Mouse (Mus musculus) ovary, postnatal 10 days (tissue): Measurements from ENCODE around the gene Fbxo28.
A peak's percentile ranks its signal among the peaks of the same experiment; 100 is the strongest.

Experiments
- DNase-seq: peaks from one replicate; pipeline ENCODE4 v3.0.0; 2022; ENCODE audit warnings: low spot score

The Fbxo28 gene

DNA sequence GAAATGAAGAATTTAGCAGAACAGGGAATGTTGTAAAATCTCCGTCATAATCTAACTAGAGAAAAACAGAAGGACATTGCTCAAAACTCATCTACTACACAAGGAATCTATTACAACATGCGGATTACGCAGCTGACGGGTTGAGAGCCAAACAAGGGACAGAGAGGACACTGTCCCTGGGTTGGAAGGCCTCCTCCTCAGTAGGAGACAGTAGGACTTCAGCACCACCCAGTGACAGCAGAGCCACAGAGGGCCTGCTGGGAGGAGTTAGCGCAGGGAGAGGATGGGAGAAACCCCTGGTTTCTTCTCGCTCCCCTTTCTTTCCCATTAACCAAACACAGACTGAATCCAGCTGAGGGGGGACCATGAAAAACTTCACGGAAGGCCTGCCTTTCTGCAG, 53.6 kb downstream of the Fbxo28 start:
- DNase-seq, result no peak

DNA sequence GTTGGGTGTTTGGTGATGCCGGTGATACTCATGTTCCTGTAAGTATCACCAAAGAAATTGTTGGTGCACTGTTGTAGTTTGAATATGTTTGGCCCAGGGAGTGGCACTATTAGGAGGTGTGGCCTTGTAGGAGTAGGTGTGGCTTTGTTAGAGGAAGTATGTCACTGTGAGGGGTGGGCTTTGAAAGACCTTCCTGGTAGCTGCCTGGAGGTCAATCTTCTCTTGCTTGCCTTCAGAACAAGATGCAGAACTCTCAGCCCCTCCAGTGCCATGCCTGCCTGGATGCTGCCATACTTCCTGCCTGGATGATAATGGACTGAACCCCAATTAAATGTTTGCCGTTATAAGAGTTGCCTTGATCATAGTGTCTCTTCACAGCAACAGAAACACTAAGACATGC, 56.6 kb downstream of the Fbxo28 start:
- no peak for DNase-seq

DNA sequence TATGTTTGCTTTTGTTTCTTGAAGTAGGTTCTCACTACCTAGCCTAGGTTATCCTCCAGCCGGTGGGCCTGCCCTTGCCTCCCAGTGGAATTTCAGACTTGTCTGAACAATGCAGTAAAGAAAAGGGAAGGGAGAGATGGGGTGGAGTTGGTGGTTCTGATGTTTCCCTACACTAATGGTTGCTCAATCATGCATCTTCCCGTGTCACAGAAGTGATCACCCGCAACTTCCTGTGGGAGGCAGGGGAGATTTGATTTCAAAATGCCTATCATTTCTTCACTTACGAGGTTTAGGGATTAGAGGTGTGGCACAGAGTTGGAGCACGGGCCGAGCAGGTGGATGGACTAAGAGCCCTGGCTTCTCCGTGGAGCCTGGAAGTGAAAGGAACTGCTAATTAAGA, 58.2 kb downstream of the Fbxo28 start:
- no peak for DNase-seq

DNA sequence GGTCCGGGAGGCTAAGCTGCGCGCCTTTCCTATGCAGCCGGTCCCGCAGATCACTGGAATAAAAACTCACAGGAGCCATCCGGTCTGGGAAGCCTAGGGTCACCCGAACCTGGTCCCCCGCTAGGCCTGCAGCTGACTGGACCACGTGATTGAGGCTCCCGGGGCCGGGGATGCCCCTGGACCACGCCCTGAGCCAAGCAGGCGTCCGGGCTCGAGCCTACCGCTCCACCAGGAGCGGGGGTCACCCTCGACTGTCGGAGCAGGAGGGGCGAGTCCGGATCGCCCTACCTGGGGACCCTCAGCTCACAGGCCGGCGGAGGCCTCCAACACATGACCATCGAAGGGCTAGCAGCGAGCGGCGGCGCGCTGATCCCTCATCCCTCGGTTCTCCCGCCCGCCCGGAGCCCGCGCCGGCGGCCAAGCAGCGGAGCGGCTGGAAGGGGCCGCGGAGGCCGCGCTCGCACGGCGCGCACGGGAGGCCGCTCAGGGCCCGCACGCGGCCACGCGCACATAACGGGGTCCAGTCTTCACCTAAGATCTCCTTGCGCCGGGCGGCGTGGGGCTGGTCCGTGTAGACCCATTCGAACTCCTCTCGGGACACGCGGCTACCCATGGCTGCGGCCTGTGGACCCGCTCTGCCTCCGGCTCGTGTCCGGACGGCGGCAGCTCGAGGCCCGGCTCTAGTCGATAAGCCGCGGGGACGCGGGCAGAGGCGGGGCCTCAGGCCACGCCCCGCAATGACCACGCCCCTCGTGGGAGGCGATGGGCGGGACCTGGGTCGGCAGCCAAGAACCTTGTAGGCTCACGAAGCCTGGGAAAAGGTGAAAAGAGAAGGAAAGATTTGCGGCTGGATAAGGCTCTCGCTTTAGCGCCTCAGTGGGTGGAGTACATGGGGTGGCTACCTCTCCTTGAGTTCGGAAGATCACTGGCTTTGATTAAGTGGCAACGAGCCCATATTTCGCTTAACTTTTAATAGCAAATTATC, 59.0 kb downstream of the Fbxo28 start, which contains the start of gene Degs1:
Gene Degs1 (minus strand): TSS at position 714 of the 985 bp plus-strand sequence.
- peak; percentile 98 for DNase-seq

DNA sequence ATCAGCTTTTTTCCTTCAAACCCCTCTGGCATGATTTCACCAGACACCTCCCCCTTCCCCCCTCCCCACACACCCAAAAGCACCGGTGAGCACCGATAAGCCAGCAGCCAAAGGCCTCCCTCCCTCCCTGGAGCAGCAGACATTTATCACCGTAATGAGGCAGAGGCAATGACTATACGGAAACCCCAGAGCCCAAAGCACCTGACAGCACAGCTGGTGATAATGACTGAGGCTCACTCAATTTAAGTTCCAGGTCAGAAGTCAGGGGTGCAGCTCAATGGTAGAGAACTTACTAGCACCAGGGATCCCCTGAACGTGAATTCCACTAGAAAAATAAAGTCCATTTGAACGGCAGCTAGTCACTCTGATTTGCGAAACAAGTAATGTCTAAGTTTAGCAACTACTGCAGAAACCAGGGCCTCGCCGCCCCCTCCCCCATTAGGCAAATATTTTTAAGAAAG, 60.1 kb downstream of the Fbxo28 start:
- no peak for DNase-seq

DNA sequence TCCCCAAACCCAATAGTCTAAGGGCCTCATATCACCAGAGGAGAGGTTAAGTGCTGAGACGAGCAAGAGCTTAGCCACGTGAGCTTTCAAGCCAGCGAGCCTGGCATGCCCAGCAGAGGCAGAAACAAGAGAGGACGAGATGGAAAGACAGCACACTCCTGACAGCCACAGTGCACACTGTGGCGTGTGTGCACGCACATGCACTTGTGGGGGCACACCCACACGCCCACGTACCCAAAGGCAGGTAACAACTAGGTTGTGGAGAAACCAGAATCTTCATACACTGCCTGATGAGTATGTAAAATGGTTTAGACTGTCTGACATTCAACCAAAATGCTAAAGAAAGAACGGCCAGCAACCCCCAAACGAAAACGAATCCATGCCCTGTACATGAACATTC, 60.9 kb downstream of the Fbxo28 start:
- DNase-seq, result no peak

DNA sequence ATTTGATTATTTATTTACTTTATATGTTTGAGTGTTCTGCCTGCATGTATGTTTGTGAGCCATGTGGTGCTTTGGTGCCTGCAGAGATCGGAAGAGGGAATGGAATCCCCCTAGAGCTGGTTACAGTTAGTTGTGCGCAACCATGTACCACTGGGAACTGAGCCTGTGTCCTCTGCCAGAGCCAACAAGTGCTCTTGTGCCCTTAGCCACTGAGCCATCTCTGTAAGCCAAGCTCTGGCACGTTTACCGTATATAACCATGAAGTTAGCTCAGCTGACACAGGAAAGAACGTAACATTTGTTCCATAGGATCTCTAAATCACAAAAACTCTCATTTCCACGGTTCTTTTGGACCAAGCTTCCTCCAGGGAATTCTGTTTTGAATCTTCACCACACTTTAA, 61.4 kb downstream of the Fbxo28 start:
- DNase-seq, result no peak

DNA sequence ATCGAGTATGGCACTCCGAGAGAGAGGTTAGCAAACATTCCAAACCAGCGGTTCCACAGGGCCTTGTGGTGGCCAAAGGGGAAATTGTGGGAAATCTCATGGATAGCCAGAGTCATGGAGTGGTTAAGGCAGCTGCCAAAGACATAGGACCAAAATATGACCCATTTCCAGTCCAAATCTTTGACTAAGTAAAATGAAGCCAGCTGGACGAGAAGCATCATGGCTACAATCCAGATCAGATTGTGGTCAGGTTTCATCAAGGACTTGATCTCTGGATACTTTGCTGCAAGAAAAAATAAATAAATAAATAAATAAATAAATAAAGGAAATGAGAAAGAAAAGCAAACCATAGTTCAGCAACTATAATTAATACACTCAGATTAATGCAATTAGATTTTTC, 62.0 kb downstream of the Fbxo28 start:
- DNase-seq, result no peak

DNA sequence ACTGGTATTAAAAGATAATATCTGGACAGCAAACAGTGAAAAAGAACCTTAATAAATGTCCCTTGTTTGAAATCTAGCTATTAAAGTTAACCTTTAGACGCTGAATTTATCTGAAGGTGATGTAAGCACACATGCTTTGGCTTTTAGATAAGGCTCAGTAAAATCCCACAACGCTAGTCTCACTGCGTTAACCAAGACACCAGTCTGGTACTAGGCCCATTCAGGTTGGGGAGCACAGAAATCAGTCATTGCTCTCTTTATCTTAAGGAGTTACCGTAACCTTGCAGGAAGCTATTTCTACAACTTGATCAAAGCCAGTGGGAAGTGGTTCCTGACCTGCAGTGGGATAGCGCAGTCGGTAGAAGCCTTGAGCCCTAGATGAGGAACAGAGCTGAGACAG, 66.3 kb downstream of the Fbxo28 start:
- DNase-seq, result no peak

DNA sequence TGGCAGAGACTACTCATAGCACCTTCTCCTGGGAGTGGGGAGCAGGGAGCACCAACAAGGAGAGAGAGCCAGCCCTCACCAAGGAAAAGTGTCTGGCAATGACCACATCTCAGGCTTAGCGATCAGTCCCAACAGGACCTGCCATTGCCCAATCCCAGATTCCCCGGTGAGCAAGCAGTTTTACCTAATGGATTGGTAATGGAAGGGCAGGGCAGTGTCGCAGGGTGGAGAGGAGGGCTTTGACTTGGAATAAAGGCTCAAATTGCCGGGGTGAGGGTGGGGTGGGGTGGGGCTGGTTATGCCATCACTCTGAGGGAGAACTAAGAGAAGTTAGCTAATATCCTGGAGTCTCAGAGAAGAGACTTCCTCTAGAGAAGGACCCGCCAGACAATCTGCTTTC, 69.8 kb downstream of the Fbxo28 start:
- DNase-seq, result no peak

DNA sequence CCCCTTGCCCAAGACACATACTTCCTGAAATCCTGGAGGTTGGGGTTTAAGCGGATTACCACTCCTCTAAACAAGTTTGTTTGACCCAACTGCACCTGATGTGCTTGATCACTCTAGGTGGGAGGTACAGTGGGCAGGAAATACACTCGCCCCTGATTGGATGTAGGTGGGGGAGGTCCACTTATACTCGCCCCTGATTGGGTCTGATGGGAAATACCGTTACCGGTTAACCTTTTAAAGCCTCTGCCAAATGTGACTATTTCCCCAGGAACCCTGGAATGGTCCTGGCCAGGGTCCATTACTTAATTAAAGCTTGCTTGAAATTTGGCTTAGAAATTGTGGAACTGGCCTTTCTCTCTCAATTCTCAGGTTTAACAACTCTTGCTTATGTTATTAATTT, 70.3 kb downstream of the Fbxo28 start:
- DNase-seq, result no peak

DNA sequence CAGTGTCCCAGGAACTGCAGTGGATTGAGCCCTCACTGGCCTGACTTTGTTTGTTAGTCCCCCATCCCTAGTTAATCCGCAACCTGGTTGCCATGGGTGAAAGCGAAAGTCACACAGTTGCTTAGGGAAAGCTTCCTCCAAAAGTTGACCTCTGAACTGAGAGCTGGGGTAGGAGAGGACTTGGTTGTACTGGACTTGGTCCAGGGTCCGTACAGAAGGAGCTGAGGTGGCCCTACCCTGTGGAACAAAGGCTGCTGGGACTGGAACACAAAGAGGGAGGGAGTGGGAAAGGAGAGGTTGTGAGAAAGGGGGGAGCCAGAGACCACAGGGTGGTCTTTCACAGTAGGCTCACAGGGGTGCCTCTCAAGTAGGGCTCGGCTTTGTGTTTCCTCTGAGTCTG, 73.1 kb downstream of the Fbxo28 start:
- no peak for DNase-seq

DNA sequence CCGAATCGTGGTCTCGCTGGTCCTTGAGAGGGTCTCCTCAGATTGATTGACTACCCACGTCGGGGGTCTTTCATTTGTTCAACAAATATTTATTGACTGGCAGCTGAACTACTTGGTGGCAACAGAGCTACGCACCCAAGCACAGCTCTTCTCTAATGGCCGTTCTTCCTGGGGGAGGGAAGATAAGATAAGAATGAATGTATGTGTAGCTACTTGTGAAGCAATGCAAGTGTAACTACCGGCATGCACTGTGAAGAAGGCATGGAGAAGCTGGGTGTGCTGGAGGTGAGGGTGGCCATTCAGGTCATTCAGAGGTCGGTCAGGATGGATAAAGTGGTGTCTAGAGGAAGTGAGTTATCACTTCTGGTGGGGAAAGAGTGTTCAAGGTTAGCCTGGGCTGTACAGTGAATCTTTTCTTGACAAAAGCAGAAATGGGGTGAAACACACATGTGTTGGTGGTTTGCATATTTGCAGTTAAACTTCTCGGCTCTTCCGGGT, 75.4 kb downstream of the Fbxo28 start:
- no peak for DNase-seq
